Mouse (Mus musculus) frontal cortex, postnatal 25 days (tissue): ENCODE results near the gene Ank3.

Source experiments
- DNase-seq, 2 experiments: peaks; one replicate each; pipeline ENCODE4 v3.0.0; 2022; ENCODE audit warnings: low spot score in 2 of 2

Gene Ank3

GRCm38 (mm10) chr10:69831568-69831967 lies 433.0 kb downstream of the Ank3 start:
- DNase-seq, result no peak

GRCm38 (mm10) chr10:69832241-69832640 lies 433.7 kb downstream of the Ank3 start:
- no peak for DNase-seq

- DNase-seq, result no peak
Measured at GRCm38 (mm10) chr10:69832822-69833221, 434.2 kb downstream of the Ank3 start.

- no peak for DNase-seq
Measured at GRCm38 (mm10) chr10:69834700-69835099, 436.1 kb downstream of the Ank3 start.

GRCm38 (mm10) chr10:69845749-69846148 lies 447.2 kb downstream of the Ank3 start:
- no peak for DNase-seq

GRCm38 (mm10) chr10:69852366-69853091 lies 454.0 kb downstream of the Ank3 start:
- DNase-seq, result no peak

- no peak for DNase-seq
Measured at GRCm38 (mm10) chr10:69854587-69855185, 456.1 kb downstream of the Ank3 start.

- DNase-seq, result no peak
Measured at GRCm38 (mm10) chr10:69858011-69858410, 459.4 kb downstream of the Ank3 start.

GRCm38 (mm10) chr10:69858897-69859605 lies 460.5 kb downstream of the Ank3 start:
- DNase-seq, result no peak

- DNase-seq, result no peak
Measured at GRCm38 (mm10) chr10:69859848-69860479, 461.4 kb downstream of the Ank3 start.

- no peak for DNase-seq
Measured at GRCm38 (mm10) chr10:69862829-69863228, 464.3 kb downstream of the Ank3 start.

GRCm38 (mm10) chr10:69870348-69870747 lies 471.8 kb downstream of the Ank3 start:
- peak; percentile 51 to 65 for DNase-seq

- DNase-seq, result no peak
Measured at GRCm38 (mm10) chr10:69870947-69871346, 472.4 kb downstream of the Ank3 start.

GRCm38 (mm10) chr10:69872182-69872741 lies 473.7 kb downstream of the Ank3 start:
- DNase-seq, result no peak

GRCm38 (mm10) chr10:69872892-69873291 lies 474.3 kb downstream of the Ank3 start:
- DNase-seq, result no peak

- no peak for DNase-seq
Measured at GRCm38 (mm10) chr10:69874806-69875205, 476.2 kb downstream of the Ank3 start.

GRCm38 (mm10) chr10:69883935-69884680 lies 485.5 kb downstream of the Ank3 start:
- DNase-seq, result no peak

- no peak for DNase-seq
Measured at GRCm38 (mm10) chr10:69888399-69888798, 489.8 kb downstream of the Ank3 start.

- DNase-seq, result no peak
Measured at GRCm38 (mm10) chr10:69889779-69890178, 491.2 kb downstream of the Ank3 start.

GRCm38 (mm10) chr10:69890389-69890985 lies 491.9 kb downstream of the Ank3 start:
- no peak for DNase-seq

- no peak for DNase-seq
Measured at GRCm38 (mm10) chr10:69892162-69892561, 493.6 kb downstream of the Ank3 start.
